Mouse (Mus musculus): ENCODE data around the gene Fndc3b.

The Fndc3b gene

GRCm38 (mm10) chr3:27592728-27593484, 118.2 kb downstream of the Fndc3b start:
- peak; percentile 34 for ATAC-seq (ENCODE audit: low TSS enrichment)

- ATAC-seq (ENCODE audit: low TSS enrichment): peak; percentile 24; the same call in 1 of the 2 replicates
Observed at GRCm38 (mm10) chr3:27590823-27591222, 120.3 kb downstream of the Fndc3b start.

GRCm38 (mm10) chr3:27589305-27589704, 121.8 kb downstream of the Fndc3b start:
- no peak for ATAC-seq (ENCODE audit: low TSS enrichment)

- no peak for ATAC-seq (ENCODE audit: low TSS enrichment)
Observed at GRCm38 (mm10) chr3:27588604-27589003, 122.5 kb downstream of the Fndc3b start.

DNA sequence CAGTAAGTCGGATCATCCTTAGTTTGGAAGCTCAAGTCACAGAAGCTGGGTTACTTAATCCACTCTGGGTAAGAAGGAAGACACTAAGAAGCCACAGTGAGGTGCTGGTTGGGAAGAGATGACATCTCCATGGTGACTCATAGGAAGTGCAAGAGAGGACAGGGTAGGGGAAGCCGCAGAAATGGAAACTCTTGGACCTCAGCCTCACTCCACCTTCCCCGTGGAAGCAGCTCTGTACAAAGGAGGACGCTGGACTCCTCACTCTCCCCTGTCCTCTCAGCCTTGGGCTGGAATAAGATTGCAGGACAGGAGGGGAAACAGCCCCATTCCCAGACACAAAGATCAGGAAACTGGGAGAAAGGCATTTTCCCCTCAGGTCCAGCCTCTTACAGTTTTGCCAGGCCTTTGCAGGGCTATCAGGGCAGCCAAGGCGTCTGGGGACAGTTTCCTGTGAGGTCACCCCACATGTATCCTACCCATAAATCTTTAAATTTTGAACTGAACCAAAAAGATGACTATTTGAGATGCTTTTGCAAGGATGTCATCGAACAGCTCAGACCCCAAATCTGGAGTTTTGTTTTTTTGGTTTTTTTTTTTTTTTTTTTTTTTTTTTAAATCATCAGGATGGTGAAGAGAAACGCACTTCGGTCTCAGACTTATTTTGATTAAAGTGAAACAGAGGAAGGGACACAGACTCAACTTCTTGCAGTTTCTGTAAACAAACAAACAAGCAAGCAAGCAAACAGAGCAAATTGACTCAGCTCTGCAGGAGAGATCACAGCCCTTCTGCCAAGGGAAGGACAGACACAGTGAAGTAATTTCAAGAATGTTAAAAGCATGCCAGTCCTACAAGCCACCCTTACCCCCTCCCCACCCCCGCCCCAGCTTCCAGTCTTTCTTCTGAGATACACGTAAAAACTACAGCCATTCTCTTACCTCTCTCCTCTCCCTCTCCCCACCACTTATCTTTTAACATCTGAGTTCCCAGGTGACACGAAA, 126.2 kb downstream of the Fndc3b start:
- ATAC-seq (ENCODE audit: low TSS enrichment): peak; percentile 85

- no peak for ATAC-seq (ENCODE audit: low TSS enrichment)
Observed at GRCm38 (mm10) chr3:27581931-27582840, 128.9 kb downstream of the Fndc3b start.

DNA sequence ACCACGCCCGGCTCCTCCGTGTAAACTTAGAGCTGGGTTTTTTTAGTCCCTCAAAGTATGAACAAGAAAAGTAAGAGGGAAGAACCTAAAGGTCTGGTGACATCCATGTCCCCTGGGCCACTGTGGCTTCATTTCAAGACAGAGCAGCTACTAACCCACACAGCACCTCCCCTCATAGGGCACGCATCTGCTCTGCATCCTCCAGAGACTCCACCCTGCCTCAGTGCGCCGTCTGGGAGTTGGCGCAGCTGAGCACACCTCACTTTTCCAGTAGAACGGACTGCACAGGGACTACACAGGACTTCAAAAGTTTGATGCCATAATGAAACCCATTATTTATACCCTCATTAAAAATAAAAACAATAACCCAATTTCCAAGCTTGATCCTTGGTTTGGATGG, 130.2 kb downstream of the Fndc3b start:
- no peak for ATAC-seq (ENCODE audit: low TSS enrichment)

DNA sequence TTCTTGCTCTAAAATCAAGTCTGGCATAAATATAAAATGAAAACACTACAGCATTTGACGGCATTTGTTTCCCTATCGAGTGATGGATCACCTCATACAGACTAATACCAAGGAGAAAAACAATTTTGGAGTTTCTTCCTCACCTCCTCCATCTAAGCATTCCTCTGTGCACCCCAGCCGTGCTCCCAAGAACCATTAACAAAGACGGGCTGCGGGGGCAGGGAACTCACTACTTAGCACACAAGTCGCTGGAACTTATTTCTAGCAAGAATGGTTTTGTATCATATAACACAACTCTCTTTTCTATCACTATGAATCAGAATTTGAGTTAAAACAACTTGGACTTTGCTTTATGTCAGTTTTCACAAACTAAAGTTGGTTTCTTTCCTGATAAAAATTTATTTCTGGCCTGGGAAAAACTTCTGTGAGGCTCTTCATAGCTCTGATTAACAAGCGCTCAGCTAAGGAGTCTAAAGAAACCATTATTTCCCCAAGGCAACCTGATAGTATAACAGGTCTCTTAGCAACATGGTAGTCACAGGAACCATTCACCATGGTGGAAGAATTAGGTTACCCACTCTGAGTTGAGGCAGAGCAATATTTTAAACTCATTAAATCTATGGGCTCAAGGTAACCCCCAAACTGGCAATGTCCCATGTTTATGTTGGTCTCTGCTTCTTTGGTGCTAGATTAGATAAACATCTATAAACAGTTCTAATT, 131.1 kb downstream of the Fndc3b start:
- no peak for ATAC-seq (ENCODE audit: low TSS enrichment)

GRCm38 (mm10) chr3:27579229-27579628, 131.9 kb downstream of the Fndc3b start:
- no peak for ATAC-seq (ENCODE audit: low TSS enrichment)

GRCm38 (mm10) chr3:27577349-27578025, 133.6 kb downstream of the Fndc3b start:
- ATAC-seq (ENCODE audit: low TSS enrichment): no peak

DNA sequence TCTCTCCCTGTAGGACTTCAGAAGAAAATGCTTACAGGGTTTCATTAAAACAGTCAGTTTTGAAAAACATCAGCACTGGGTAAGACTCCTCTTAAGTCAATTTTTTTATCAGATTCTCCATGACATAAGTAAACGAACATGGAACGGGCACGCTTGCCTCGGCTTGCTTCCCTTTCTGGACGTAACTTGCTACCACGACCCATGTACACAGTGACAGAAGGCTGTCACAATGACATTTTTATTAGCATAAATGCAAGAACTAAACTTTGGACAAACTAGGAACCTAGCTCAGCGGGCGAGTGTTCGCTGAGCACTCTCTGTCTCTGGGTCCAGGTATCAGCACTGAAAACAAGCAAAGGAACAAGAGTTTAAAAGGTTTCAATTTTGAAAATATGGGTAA, 136.9 kb downstream of the Fndc3b start:
- ATAC-seq (ENCODE audit: low TSS enrichment): no peak

GRCm38 (mm10) chr3:27573458-27573857, 137.6 kb downstream of the Fndc3b start:
- ATAC-seq (ENCODE audit: low TSS enrichment): peak; percentile 45; the same call in 1 of the 2 replicates

DNA sequence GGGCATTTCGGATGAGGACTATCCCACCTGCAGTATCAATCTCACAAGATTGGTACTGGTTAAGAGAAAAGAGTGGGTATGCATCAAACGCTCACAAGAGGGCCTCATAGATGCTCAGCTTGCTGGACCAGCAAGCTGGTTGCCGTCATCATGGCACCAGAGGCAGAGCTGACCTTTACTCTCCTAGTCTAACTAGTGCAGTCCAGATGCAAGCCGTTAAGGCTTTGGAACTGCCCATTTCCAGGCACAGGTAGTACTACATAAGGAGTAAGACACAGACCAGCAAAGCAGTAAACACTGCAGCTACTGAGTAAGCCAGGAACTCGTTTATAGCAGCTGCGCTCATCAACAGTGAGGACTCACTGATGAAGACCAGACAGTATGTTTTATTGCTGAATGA, 138.8 kb downstream of the Fndc3b start:
- ATAC-seq (ENCODE audit: low TSS enrichment): peak; percentile 79

GRCm38 (mm10) chr3:27565314-27565713, 145.8 kb downstream of the Fndc3b start:
- no peak for ATAC-seq (ENCODE audit: low TSS enrichment)

GRCm38 (mm10) chr3:27563047-27563624, 148.0 kb downstream of the Fndc3b start:
- ATAC-seq (ENCODE audit: low TSS enrichment): no peak

DNA sequence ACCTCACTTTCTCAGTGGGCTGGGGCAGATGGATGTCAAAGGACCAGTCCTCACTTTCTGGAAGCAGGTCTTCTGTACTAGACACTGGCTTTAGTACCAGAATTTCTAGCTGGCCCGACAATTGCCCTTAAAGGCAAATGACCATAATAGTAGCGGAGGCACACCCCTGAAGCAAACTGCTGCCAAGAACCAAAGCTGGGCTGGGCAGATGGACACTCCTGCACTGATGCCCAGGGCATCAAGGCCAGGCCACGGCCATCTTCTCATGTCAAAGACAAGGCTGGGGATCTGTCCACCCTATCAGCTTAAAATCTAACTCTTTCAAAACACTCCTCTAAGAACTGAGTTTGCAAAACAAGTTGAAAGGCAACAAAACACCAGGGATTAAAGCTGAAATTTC, 148.6 kb downstream of the Fndc3b start:
- no peak for ATAC-seq (ENCODE audit: low TSS enrichment)

DNA sequence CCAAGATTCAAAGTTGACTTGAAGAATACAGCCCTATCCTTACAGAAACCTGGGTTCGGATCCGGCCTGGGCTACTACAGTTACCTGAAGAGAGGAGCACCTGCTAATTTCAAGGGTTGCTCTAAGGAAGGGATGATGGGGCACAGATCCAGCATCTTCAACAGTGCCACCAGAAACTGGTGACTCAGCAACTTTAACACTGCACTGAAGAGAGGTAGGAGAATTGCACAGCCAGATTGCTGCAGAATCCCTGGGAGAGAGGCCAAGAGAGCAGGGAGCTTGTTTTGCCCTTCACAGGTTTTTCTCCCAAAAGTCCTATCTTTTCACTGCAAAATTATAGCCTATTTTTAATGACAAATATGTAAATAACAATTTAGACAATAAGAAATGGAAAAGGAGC, 149.2 kb downstream of the Fndc3b start:
- ATAC-seq (ENCODE audit: low TSS enrichment): peak; percentile 86

DNA sequence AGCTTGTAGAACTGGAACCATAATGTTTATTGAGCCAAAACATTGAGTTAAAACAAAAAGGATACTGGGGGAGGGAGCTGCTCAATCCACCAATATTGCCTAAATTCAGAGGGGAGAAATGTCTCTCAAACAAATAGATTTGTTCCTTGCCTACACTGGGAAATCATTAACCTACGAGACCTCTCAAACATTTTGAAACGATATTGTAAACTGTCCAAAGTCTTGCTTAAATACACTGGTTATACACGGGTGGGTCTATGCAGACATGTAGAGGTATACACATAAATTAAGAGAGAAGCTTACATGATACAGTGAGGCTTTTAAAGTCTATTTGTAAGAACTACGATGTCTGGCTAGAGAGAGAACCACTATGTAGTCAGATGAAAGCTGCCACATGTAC, 151.8 kb downstream of the Fndc3b start:
- no peak for ATAC-seq (ENCODE audit: low TSS enrichment)

DNA sequence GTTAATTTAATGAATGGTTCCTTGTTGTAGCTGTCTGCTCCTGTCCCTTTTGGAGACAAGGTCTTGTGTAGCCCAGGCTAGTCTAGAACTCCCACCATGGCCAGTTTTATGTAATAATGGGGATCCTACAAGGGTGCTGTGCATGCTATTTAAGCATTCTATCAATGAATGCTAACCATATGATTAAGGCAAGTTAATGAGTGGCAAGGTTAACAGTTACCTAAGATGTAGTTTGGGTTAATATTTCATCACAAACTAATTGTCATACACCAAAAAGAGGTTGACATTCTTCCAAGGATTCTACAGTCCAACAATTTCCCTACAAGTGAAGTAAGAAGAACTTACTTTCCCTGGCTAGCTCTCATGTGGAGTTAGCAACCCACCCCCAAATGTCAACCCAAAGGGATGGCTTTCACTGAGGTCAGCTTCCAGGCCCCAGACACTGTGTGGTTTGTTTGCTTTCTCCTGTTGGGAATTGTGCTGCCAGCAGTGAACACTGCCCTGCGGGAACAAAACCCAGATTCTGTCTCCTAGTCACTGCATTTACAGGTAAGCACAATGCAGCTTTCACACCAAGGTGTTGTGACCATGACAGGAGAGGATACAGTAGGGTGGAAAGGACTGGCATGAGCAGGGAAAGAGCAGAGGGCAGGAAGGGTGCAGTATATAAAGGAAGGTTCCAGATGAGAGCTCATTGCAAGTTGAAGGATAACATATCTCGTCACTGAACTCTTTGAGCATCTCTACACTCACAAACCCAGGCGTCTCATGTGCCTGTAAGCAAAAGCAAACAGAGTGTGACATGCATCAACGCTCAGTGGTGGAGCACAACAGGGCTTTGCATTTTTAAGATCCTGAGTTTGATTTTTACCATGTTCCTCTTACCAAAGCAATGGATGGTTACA, 153.8 kb downstream of the Fndc3b start:
- no peak for ATAC-seq (ENCODE audit: low TSS enrichment)
